Mouse (Mus musculus) lung, embryonic 16.5 days (tissue): ENCODE results near the gene Atxn1. TPM values are rescaled to one million over a fixed set of nuclear protein-coding genes. Genes with fewer than 3 reads are reported as not detected.

Experiments
- ATAC-seq: fragments of 200-750 bp; cut with Nextera tagmentation; 2 replicates; pipeline ENCODE4 v1.8.0; 2017; ENCODE audit warnings: low read depth, mild to moderate bottlenecking, moderate library complexity
- H3K27ac ChIP-seq: fragments of 300-500 bp; sonication (generic); 2 replicates; pipeline ENCODE4 v1.5.1; 2014; ENCODE audit warnings: mild to moderate bottlenecking, control low read depth, low read length
- H3K27me3 ChIP-seq: fragments of 300-500 bp; sonication (generic); 2 replicates; pipeline ENCODE4 v1.6.1; 2014; ENCODE audit warnings: low read depth, low read length, mixed read lengths; ENCODE audit not compliant: control insufficient read depth, insufficient read depth
- H3K36me3 ChIP-seq: fragments of 300-500 bp; sonication (generic); 2 replicates; pipeline ENCODE4 v1.6.1; 2014; ENCODE audit warnings: low read length; ENCODE audit not compliant: control insufficient read depth, insufficient read depth
- H3K4me1 ChIP-seq: fragments of 300-500 bp; sonication (generic); replicated peaks from 2 replicates; pipeline ENCODE4 v1.6.1; 2014; ENCODE audit warnings: low read length, mixed read lengths; ENCODE audit not compliant: control insufficient read depth, insufficient read depth
- H3K4me2 ChIP-seq: fragments of 300-500 bp; sonication (generic); 2 replicates; pipeline ENCODE4 v1.6.1; 2014; ENCODE audit warnings: low read depth, low read length, control low read depth
- H3K4me3 ChIP-seq: fragments of 300-500 bp; sonication (generic); 2 replicates; pipeline ENCODE4 v1.5.1; 2014; ENCODE audit warnings: mild to moderate bottlenecking, low read length, control low read depth
- H3K9ac ChIP-seq: fragments of 300-500 bp; sonication (generic); 2 replicates; pipeline ENCODE4 v1.6.1; 2014; ENCODE audit warnings: low read length, control low read depth
- H3K9me3 ChIP-seq: fragments of 300-500 bp; sonication (generic); 2 replicates; pipeline ENCODE4 v1.6.1; 2016; ENCODE audit warnings: low read length; ENCODE audit not compliant: control insufficient read depth
- WGBS: fragments of 180-500 bp; shearing (Covaris S2); extraction: QIAGEN DNeasy Blood & Tissue Kit; methylation state at CpG from one replicate; pipeline ENCODE4 v1.1.7; 2014; 5-methylcytosine and 5-hydroxymethylcytosine counted together
- polyA plus RNA-seq: library from polyadenylated mRNA; unstranded; fragments of >200 nt; fragmentation: Nextera tagmentation; extraction: Ambion mirVana; gene quantifications from 2 replicates; pipeline ENCODE4 v1.2.1, GENCODE M21; 2015

Atxn1 gene
- polyA plus RNA-seq, 1 experiment from 2014 or later: 8.3 TPM

- ATAC-seq: no peak
- Histone ChIP-seq H3K9ac (no peak overlapping the region), H3K27me3 (no peaks in the 10 kb centered on the region), H3K4me1 (peaks cover 14% of the 10 kb centered on the region), H3K9me3 (no peaks in the 10 kb centered on the region), H3K4me2 (no peak overlapping the region), H3K4me3 (no peak overlapping the region), H3K27ac (peak overlapping the region; percentile 37; the same call in 1 of the 2 replicates), H3K36me3 (peaks cover 5% of the 10 kb centered on the region; the same call in 1 of the 2 replicates)
- WGBS: 68% methylated on average over 8 of the region's 8 CpGs
Measured at GRCm38 (mm10) chr13:45827046-45827596, 137.7 kb downstream of the Atxn1 start.

- no peak overlapping the region for H3K4me2 ChIP-seq
Measured at GRCm38 (mm10) chr13:45822491-45822829, 142.3 kb downstream of the Atxn1 start.

GRCm38 (mm10) chr13:45821764-45822490 is 142.9 kb downstream of the Atxn1 start:
- ATAC-seq: no peak
- 79% methylated on average over 7 of the region's 7 CpGs for WGBS
- no peak overlapping the region for H3K9ac ChIP-seq
- peaks cover 7% of the 10 kb centered on the region; the same call in 1 of the 2 replicates for H3K36me3 ChIP-seq
- no peak overlapping the region for H3K27ac ChIP-seq
- H3K27me3 ChIP-seq: no peaks in the 10 kb centered on the region
- no peak overlapping the region for H3K4me2 ChIP-seq
- peaks cover 3% of the 10 kb centered on the region; the same call in 1 of the 2 replicates for H3K4me1 ChIP-seq
- H3K9me3 ChIP-seq: no peaks in the 10 kb centered on the region
- no peak overlapping the region for H3K4me3 ChIP-seq

More at GRCm38 (mm10) chr13:45822491-45822829, 142.3 kb downstream of the Atxn1 start:
- H3K36me3 ChIP-seq: peaks cover 7% of the 10 kb centered on the region; the same call in 1 of the 2 replicates
- H3K4me3 ChIP-seq: no peak overlapping the region
- ATAC-seq: no peak
- 80% methylated on average over 4 of the region's 4 CpGs for WGBS
- H3K4me1 ChIP-seq: peaks cover 8% of the 10 kb centered on the region
- no peak overlapping the region for H3K9ac ChIP-seq
- no peaks in the 10 kb centered on the region for H3K27me3 ChIP-seq
- no peaks in the 10 kb centered on the region for H3K9me3 ChIP-seq
- H3K27ac ChIP-seq: no peak overlapping the region

DNA sequence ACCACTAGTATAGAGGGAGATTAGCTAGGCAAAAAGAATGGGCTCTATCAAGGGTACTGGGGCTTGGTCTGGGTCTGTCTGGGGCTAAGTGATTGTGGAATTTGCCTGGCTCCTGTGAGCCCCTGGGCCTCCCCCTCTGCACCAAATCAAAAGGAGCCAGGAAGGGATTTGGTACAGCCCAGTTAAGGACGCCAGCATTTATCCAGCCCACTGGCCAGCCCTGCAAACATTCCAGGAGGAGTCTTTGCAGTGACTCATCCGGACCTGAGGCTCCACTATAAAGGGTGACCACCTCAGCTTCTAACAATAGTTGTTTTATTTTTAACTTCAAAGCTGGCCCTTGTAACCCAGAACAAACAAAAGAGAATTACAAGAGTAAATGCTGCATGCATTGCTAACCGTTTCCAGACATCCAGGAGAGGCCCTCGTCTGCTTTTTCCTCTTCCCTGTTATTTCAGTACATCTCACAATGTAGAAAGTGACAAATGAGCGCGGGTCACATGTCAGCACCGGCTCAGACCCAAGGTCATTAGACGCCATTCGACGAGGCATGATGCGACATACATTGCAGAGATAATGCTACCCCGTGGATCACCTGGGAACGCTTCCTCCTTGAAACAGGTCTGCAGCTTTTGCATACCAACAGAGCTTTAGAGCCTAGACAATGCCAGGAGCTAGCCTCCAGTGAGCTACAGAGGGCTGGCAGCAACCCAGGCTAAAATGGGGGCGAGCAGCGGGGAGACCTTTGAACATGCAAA is 144.2 kb downstream of the Atxn1 start:
- H3K9me3 ChIP-seq: no peaks in the 10 kb centered on the region
- H3K4me1 ChIP-seq: 0 out of 2 replicates have a peak, but pooled peaks cover 3% of the 10 kb centered on the region
- H3K36me3 ChIP-seq: 0 out of 2 replicates have a peak, but pooled peaks cover 2% of the 10 kb centered on the region
- WGBS: 34% methylated on average over 15 of the region's 15 CpGs
- no peak overlapping the region for H3K4me2 ChIP-seq
- H3K4me3 ChIP-seq: no peak overlapping the region
- H3K27ac ChIP-seq: no peak overlapping the region
- H3K9ac ChIP-seq: no peak overlapping the region
- no peaks in the 10 kb centered on the region for H3K27me3 ChIP-seq
- ATAC-seq: no peak; the same call in 1 of the 2 replicates

DNA sequence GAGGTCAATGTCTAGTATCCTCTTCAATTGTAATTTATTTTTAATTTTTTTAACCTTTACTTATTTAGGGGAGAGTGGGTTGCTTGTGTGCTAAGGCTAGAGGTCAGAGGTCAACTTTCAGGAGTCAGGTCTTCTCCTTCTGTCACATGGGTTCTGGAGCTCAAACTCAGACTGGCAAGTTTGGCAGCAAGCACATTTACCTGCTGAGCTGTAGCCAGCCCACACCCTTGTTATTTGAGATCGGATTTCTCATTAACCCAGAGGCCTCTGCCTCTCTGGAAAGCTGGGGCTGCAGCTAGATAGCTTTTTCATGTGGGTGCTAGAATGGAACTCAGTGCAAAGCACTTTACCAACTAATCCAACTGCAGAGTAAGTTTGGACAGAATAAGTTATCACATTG is 148.1 kb downstream of the Atxn1 start:
- ATAC-seq: no peak
- Histone ChIP-seq H3K4me1 (0 out of 2 replicates have a peak, but pooled peaks cover 3% of the 10 kb centered on the region), H3K27me3 (no peaks in the 10 kb centered on the region), H3K27ac (no peak overlapping the region), H3K36me3 (no peaks in the 10 kb centered on the region), H3K4me3 (no peak overlapping the region), H3K4me2 (no peak overlapping the region), H3K9ac (no peak overlapping the region), H3K9me3 (no peaks in the 10 kb centered on the region)
- WGBS: 44% methylated on average over 1 of the region's 1 CpGs

DNA sequence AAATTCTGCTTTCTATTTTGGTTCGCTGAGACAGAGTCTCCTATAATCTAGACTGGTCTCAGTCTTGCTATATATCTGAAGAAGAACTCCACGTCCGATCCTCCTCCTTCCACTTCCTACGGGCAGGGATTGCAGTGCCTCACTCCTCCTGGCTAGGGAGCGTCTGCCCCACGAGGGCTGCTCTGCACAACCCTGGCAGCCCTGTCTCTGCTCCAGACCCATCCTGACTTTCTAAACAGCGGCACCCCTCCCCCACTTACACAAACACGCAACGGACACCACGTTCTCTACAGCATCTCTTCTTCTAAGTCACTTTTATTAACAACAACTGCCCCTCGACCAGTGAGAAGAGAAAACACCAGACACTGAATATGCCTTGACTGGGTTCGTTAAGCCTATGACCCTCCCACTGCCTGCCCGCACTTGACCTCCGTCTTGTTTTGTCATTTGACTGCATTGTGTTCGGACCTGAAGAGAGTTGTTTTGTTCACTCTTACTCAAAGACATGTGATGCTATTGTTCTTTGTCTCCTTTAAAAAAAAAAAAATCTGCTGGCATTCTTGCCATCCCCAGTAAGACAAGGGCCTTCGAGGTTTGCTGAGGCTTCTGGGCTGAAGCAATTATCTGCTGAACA is 154.9 kb downstream of the Atxn1 start:
- no peak for ATAC-seq
- Histone ChIP-seq H3K9ac (no peak overlapping the region), H3K27me3 (no peaks in the 10 kb centered on the region), H3K4me2 (no peak overlapping the region), H3K36me3 (no peaks in the 10 kb centered on the region), H3K27ac (no peak overlapping the region), H3K4me3 (no peak overlapping the region), H3K4me1 (no peaks in the 10 kb centered on the region), H3K9me3 (no peaks in the 10 kb centered on the region)
- 43% methylated on average over 16 of the region's 16 CpGs for WGBS

GRCm38 (mm10) chr13:45807593-45808043 is 157.2 kb downstream of the Atxn1 start:
- Histone ChIP-seq H3K4me2 (0 out of 2 replicates have a peak overlapping the region, but pooled peaks have one; percentile 16), H3K4me3 (no peak overlapping the region), H3K4me1 (no peaks in the 10 kb centered on the region), H3K9me3 (no peaks in the 10 kb centered on the region), H3K27me3 (no peaks in the 10 kb centered on the region), H3K36me3 (no peaks in the 10 kb centered on the region), H3K27ac (no peak overlapping the region), H3K9ac (no peak overlapping the region)
- 43% methylated on average over 18 of the region's 18 CpGs for WGBS
- no peak for ATAC-seq

- Histone ChIP-seq H3K36me3 (no peaks in the 10 kb centered on the region), H3K4me2 (no peak overlapping the region), H3K27me3 (no peaks in the 10 kb centered on the region), H3K4me3 (no peak overlapping the region), H3K9me3 (no peaks in the 10 kb centered on the region), H3K4me1 (no peaks in the 10 kb centered on the region), H3K27ac (no peak overlapping the region), H3K9ac (no peak overlapping the region)
- WGBS: 60% methylated on average over 18 of the region's 18 CpGs
- ATAC-seq: no peak
Measured at GRCm38 (mm10) chr13:45806600-45807525, 157.9 kb downstream of the Atxn1 start.
